Mouse (Mus musculus) MEL (cell line): ENCODE data around the gene Gm16181. TPM values are rescaled to one million over a fixed set of nuclear protein-coding genes. Genes with fewer than 3 reads are reported as not detected.

Experiments
- DNase-seq: peaks from one replicate; pipeline ENCODE4 v3.0.0; 2011; ENCODE audit warnings: low read depth, low spot score
- H3K27ac ChIP-seq: 2 replicates; pipeline ENCODE4 v1.5.1; 2012; ENCODE audit warnings: low read depth, mild to moderate bottlenecking, control low read depth, low read length, moderate library complexity; ENCODE audit not compliant: control insufficient read depth
- H3K27me3 ChIP-seq, 2 experiments: fragments of 150-350 bp in 1 of 2; sonication (generic) in 1 of 2; 2 replicates each; pipeline ENCODE4 v1.6.1; 2012; ENCODE audit warnings: low read length in 2 of 2, mild to moderate bottlenecking in 2 of 2, improper control_type of control experiment in 1 of 2, moderate library complexity in 1 of 2; ENCODE audit not compliant: insufficient read depth in 2 of 2, control insufficient read depth in 1 of 2
- H3K36me3 ChIP-seq, 2 experiments: 2 replicates each; pipeline ENCODE4 v1.6.1; 2012 to 2014; ENCODE audit warnings: low read length in 2 of 2, improper control_type of control experiment in 1 of 2, inconsistent platforms in 1 of 2, mild to moderate bottlenecking in 1 of 2; ENCODE audit not compliant: insufficient read depth in 2 of 2, control insufficient read depth in 1 of 2
- H3K4me1 ChIP-seq, 2 experiments: fragments of 150-350 bp in 1 of 2; sonication (generic) in 1 of 2; 2 replicates each; pipeline ENCODE4 v1.6.1; 2012; ENCODE audit warnings: low read length in 2 of 2, improper control_type of control experiment in 1 of 2, mild to moderate bottlenecking in 1 of 2; ENCODE audit not compliant: insufficient read depth in 2 of 2, control insufficient read depth in 1 of 2
- H3K4me3 ChIP-seq, 2 experiments: fragments of 150-350 bp in 1 of 2; sonication (generic) in 1 of 2; 2 replicates each; pipeline ENCODE4 v1.5.1; 2012; ENCODE audit warnings: low read depth in 2 of 2, low read length in 2 of 2, mild to moderate bottlenecking in 2 of 2, moderate library complexity in 2 of 2, control low read depth in 1 of 2, improper control_type of control experiment in 1 of 2; ENCODE audit not compliant: control insufficient read depth in 1 of 2, insufficient read depth in 1 of 2
- H3K79me2 ChIP-seq: 2 replicates; pipeline ENCODE4 v1.6.1; 2012; ENCODE audit warnings: mild to moderate bottlenecking, low read length, moderate library complexity; ENCODE audit not compliant: control insufficient read depth, poor library complexity, insufficient read depth
- H3K9ac ChIP-seq: 2 replicates; pipeline ENCODE4 v1.6.1; 2012; ENCODE audit warnings: low read depth, mild to moderate bottlenecking, control low read depth, low read length, moderate library complexity; ENCODE audit not compliant: control insufficient read depth, poor library complexity, severe bottlenecking
- H3K9me3 ChIP-seq: fragments of 150-350 bp; sonication (generic); replicated peaks from 2 replicates; pipeline ENCODE4 v1.6.1; 2012; ENCODE audit warnings: mild to moderate bottlenecking, low read length, improper control_type of control experiment, moderate library complexity; ENCODE audit not compliant: insufficient read depth
- BHLHE40 ChIP-seq: IDR thresholded peaks from 2 replicates; pipeline ENCODE4 v1.6.1; 2012; ENCODE audit warnings: low read depth, mild to moderate bottlenecking, inconsistent platforms, low read length, improper control_type of control experiment, borderline replicate concordance
- CHD1 ChIP-seq: IDR thresholded peaks from 2 replicates; pipeline ENCODE4 v1.6.1; 2012; ENCODE audit warnings: low read depth, mild to moderate bottlenecking, inconsistent platforms, low read length, improper control_type of control experiment
- CHD2 ChIP-seq: IDR thresholded peaks from 2 replicates; pipeline ENCODE4 v1.6.1; 2011; ENCODE audit warnings: low read length, improper control_type of control experiment
- CTCF ChIP-seq, 3 experiments: IDR thresholded peaks in 2 of 3; conservative IDR thresholded peaks in 1 of 3; 2 replicates each; pipeline ENCODE4 v1.5.1; 2011 to 2012; ENCODE audit warnings: low read length in 3 of 3, low read depth in 2 of 3, mild to moderate bottlenecking in 2 of 3, improper control_type of control experiment in 1 of 3, inconsistent platforms in 1 of 3, mixed read lengths in 1 of 3, moderate library complexity in 1 of 3; ENCODE audit not compliant: control insufficient read depth in 1 of 3, insufficient read depth in 1 of 3, poor library complexity in 1 of 3, severe bottlenecking in 1 of 3
- E2F4 ChIP-seq: IDR thresholded peaks from 2 replicates; pipeline ENCODE4 v1.6.1; 2011; ENCODE audit warnings: low read depth, low read length, improper control_type of control experiment, borderline replicate concordance
- ELF1 ChIP-seq: IDR thresholded peaks from 2 replicates; pipeline ENCODE4 v1.6.1; 2014; ENCODE audit warnings: low read depth, mild to moderate bottlenecking, inconsistent platforms, low read length, improper control_type of control experiment, moderate library complexity
- GABPA ChIP-seq: IDR thresholded peaks from 2 replicates; pipeline ENCODE4 v1.6.1; 2012; ENCODE audit warnings: low read depth, mild to moderate bottlenecking, inconsistent platforms, low read length, improper control_type of control experiment, moderate library complexity
- GATA1 ChIP-seq: IDR thresholded peaks from 2 replicates; pipeline ENCODE4 v1.6.1; 2011; ENCODE audit warnings: low read depth, low read length, improper control_type of control experiment
- HCFC1 ChIP-seq: IDR thresholded peaks from 2 replicates; pipeline ENCODE4 v1.6.1; 2012; ENCODE audit warnings: low read depth, mild to moderate bottlenecking, inconsistent platforms, low read length, improper control_type of control experiment, moderate library complexity
- JUND ChIP-seq: IDR thresholded peaks from 2 replicates; pipeline ENCODE4 v1.6.1; 2011; ENCODE audit warnings: low read depth, mild to moderate bottlenecking, improper control_type of control experiment, low read length
- KAT2A ChIP-seq: conservative IDR thresholded peaks from 2 replicates; pipeline ENCODE4 v1.6.1; 2012; ENCODE audit warnings: low read depth, low read length, improper control_type of control experiment, inconsistent platforms
- MAFK ChIP-seq: IDR thresholded peaks from 2 replicates; pipeline ENCODE4 v1.6.1; 2011; ENCODE audit warnings: low read depth, mild to moderate bottlenecking, low read length, improper control_type of control experiment, borderline replicate concordance
- MAX ChIP-seq: IDR thresholded peaks from 2 replicates; pipeline ENCODE4 v1.6.1; 2011; ENCODE audit warnings: low read length, improper control_type of control experiment
- MAZ ChIP-seq: IDR thresholded peaks from 2 replicates; pipeline ENCODE4 v1.6.1; 2012; ENCODE audit warnings: low read depth, mild to moderate bottlenecking, inconsistent platforms, low read length, improper control_type of control experiment
- MEF2A ChIP-seq: IDR thresholded peaks from 2 replicates; pipeline ENCODE4 v1.6.1; 2014; ENCODE audit warnings: low read depth, mild to moderate bottlenecking, inconsistent platforms, low read length, improper control_type of control experiment; ENCODE audit not compliant: poor library complexity, insufficient replicate concordance, severe bottlenecking; ENCODE audit errors: extremely low read depth
- MXI1 ChIP-seq: IDR thresholded peaks from 2 replicates; pipeline ENCODE4 v1.6.1; 2011; ENCODE audit warnings: mild to moderate bottlenecking, low read depth, low read length, improper control_type of control experiment
- MYB ChIP-seq: IDR thresholded peaks from 2 replicates; pipeline ENCODE4 v1.6.1; 2011; ENCODE audit warnings: mild to moderate bottlenecking, low read depth, low read length, improper control_type of control experiment
- MYC ChIP-seq: IDR thresholded peaks from 2 replicates; pipeline ENCODE4 v1.6.1; 2011; ENCODE audit warnings: low read depth, mild to moderate bottlenecking, low read length, improper control_type of control experiment, moderate library complexity
- NELFE ChIP-seq: IDR thresholded peaks from 2 replicates; pipeline ENCODE4 v1.6.1; 2011; ENCODE audit warnings: low read depth, low read length, improper control_type of control experiment
- NRF1 ChIP-seq: IDR thresholded peaks from 2 replicates; pipeline ENCODE4 v1.6.1; 2014; ENCODE audit warnings: low read depth, mild to moderate bottlenecking, inconsistent platforms, low read length, improper control_type of control experiment, moderate library complexity; ENCODE audit not compliant: poor library complexity, insufficient read depth, severe bottlenecking
- POLR2A ChIP-seq, 2 experiments: IDR thresholded peaks; 2 replicates each; pipeline ENCODE4 v1.6.1; 2011 to 2012; ENCODE audit warnings: low read length in 2 of 2, mild to moderate bottlenecking in 2 of 2, control low read depth in 1 of 2, improper control_type of control experiment in 1 of 2, low read depth in 1 of 2, moderate library complexity in 1 of 2; ENCODE audit not compliant: control insufficient read depth in 1 of 2, insufficient read depth in 1 of 2, poor library complexity in 1 of 2
- POLR2AphosphoS2 ChIP-seq: IDR thresholded peaks from 2 replicates; pipeline ENCODE4 v1.6.1; 2011; ENCODE audit warnings: low read length, improper control_type of control experiment
- RAD21 ChIP-seq: IDR thresholded peaks from 2 replicates; pipeline ENCODE4 v1.6.1; 2011; ENCODE audit warnings: mild to moderate bottlenecking, low read depth, low read length, improper control_type of control experiment
- RCOR1 ChIP-seq: IDR thresholded peaks from 2 replicates; pipeline ENCODE4 v1.6.1; 2012; ENCODE audit warnings: low read depth, mild to moderate bottlenecking, inconsistent platforms, low read length, improper control_type of control experiment
- SIN3A ChIP-seq: IDR thresholded peaks from 2 replicates; pipeline ENCODE4 v1.6.1; 2012; ENCODE audit warnings: low read length, improper control_type of control experiment, inconsistent platforms
- SMC3 ChIP-seq: IDR thresholded peaks from 2 replicates; pipeline ENCODE4 v1.6.1; 2011; ENCODE audit warnings: low read depth, low read length, improper control_type of control experiment
- TAL1 ChIP-seq: IDR thresholded peaks from 2 replicates; pipeline ENCODE4 v1.6.1; 2012; ENCODE audit warnings: mild to moderate bottlenecking, inconsistent platforms, low read length, moderate library complexity, mixed read lengths
- TBP ChIP-seq: IDR thresholded peaks from 2 replicates; pipeline ENCODE4 v1.8.0; 2011; ENCODE audit warnings: low read depth, low read length, improper control_type of control experiment
- TCF12 ChIP-seq: IDR thresholded peaks from 2 replicates; pipeline ENCODE4 v1.6.1; 2014; ENCODE audit warnings: low read depth, mild to moderate bottlenecking, inconsistent platforms, low read length, improper control_type of control experiment, moderate library complexity
- UBTF ChIP-seq: IDR thresholded peaks from 2 replicates; pipeline ENCODE4 v1.6.1; 2012; ENCODE audit warnings: low read depth, mild to moderate bottlenecking, inconsistent platforms, low read length, improper control_type of control experiment, moderate library complexity, borderline replicate concordance; ENCODE audit not compliant: insufficient read depth
- USF1 ChIP-seq: IDR thresholded peaks from 2 replicates; pipeline ENCODE4 v1.6.1; 2014; ENCODE audit warnings: low read depth, mild to moderate bottlenecking, inconsistent platforms, low read length, improper control_type of control experiment, moderate library complexity
- USF2 ChIP-seq, 2 experiments: IDR thresholded peaks; 2 replicates each; pipeline ENCODE4 v1.6.1; 2011 to 2012; ENCODE audit warnings: improper control_type of control experiment in 2 of 2, low read length in 2 of 2, borderline replicate concordance in 1 of 2, inconsistent platforms in 1 of 2, low read depth in 1 of 2, mild to moderate bottlenecking in 1 of 2; ENCODE audit not compliant: insufficient read depth in 1 of 2
- ZC3H11A ChIP-seq: IDR thresholded peaks from 2 replicates; pipeline ENCODE4 v1.6.1; 2012; ENCODE audit warnings: low read depth, mild to moderate bottlenecking, inconsistent platforms, low read length, improper control_type of control experiment
- ZKSCAN1 ChIP-seq: IDR thresholded peaks from 2 replicates; pipeline ENCODE4 v1.6.1; 2012; ENCODE audit warnings: low read depth, mild to moderate bottlenecking, inconsistent platforms, low read length, improper control_type of control experiment, moderate library complexity
- ZMIZ1 ChIP-seq: IDR thresholded peaks from 2 replicates; pipeline ENCODE4 v1.6.1; 2012; ENCODE audit warnings: low read depth, mild to moderate bottlenecking, inconsistent platforms, low read length, improper control_type of control experiment, moderate library complexity
- ZNF384 ChIP-seq: IDR thresholded peaks from 2 replicates; pipeline ENCODE4 v1.6.1; 2012; ENCODE audit warnings: low read depth, mild to moderate bottlenecking, inconsistent platforms, low read length, improper control_type of control experiment
- polyA plus RNA-seq, 2 experiments: library from polyadenylated mRNA; stranded (reverse) in 1 of 2; unstranded in 1 of 2; fragments of >175 nt in 1 of 2; fragments of >200 nt in 1 of 2; gene quantifications; 2 replicates each; pipeline versions ENCODE4 v1.2.1 to v1.2.4; 2012; ENCODE audit warnings: low replicate concordance in 2 of 2, low read depth in 1 of 2; ENCODE audit not compliant: insufficient read length in 2 of 2, insufficient read depth in 1 of 2, missing spikeins in 1 of 2
- total RNA-seq: library from RNA; depleted of rRNA; stranded (reverse); fragments of 300-350 nt; gene quantifications from 2 replicates; pipeline ENCODE4 v1.2.3, GENCODE M21; 2012

Gene Gm16181
- total and polyA plus RNA-seq, 3 experiments, result 0.58 TPM; not detected in 2

DNA sequence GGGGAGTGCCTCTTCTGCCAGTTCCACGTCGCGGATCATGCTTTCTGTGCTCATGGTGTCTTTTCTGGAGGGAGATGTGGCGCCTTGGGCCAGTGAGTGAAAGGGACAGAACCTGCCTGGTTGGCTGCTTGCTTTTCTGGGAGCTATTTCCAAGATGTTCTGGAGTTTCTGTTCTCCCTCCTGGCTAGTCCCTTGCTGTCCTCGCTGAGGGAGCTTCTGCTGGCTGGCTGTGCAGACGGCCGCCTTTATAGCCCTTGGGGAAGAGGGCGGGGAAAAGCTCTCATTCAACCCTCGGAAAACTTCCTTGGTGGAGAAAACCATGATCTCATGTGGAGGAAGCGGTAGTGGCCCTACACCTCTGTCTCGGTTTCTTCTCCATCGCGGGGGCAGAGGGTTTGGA, 18.8 kb upstream of the Gm16181 start, which contains the start of gene Tnf:
Tnf (minus strand) TSS at position 221 of the 400 bp plus-strand sequence.
- H3K4me3 ChIP-seq, result peak within 1 kb of the TSS; percentile 48 to 61
- H3K36me3 ChIP-seq, result peaks cover 0 to 8% of the 10 kb centered on the region in 2 experiments; a peak in 2 of 4 replicates
- H3K27me3 ChIP-seq, result no peaks in the 10 kb centered on the region
- DNase-seq, result peak; percentile 70
- no peaks in the 10 kb centered on the region for H3K79me2 ChIP-seq
- peak within 1 kb of the TSS; percentile 56 for H3K9ac ChIP-seq
- no peaks in the 10 kb centered on the region for H3K9me3 ChIP-seq
- H3K4me1 ChIP-seq, result peaks cover 5 to 15% of the 10 kb centered on the region in 2 experiments; a peak in 3 of 4 replicates
- H3K27ac ChIP-seq, result peak within 1 kb of the TSS; percentile 45
- TF ChIP-seq CTCF (IDR thresholded peaks at IDR 0.05 in 2 of 3, conservative IDR thresholded peaks at IDR 0.05 in 1 of 3; ENCODE audit: control insufficient read depth in 1 of 3, insufficient read depth in 1 of 3, low read depth in 2 of 3, low read length in 3 of 3, poor library complexity in 1 of 3, severe bottlenecking in 1 of 3) (no peak), UBTF (no peak), POLR2AphosphoS2 (no peak), GATA1 (no peak), TAL1 (no peak), MAFK (no peak), GABPA (no peak), E2F4 (no peak), JUND (no peak), POLR2A (IDR thresholded peaks at IDR 0.05; ENCODE audit: control insufficient read depth in 1 of 2, insufficient read depth in 1 of 2, low read depth in 1 of 2, low read length in 2 of 2, poor library complexity in 1 of 2) (peak; percentile 63 to 90; a peak in 3 of 4 replicates), MYC (no peak), SIN3A (no peak), TCF12 (no peak), ELF1 (no peak), ZNF384 (no peak), ZKSCAN1 (no peak), NRF1 (no peak), CHD1 (no peak), MEF2A (no peak), SMC3 (no peak), USF1 (no peak), ZC3H11A (no peak), TBP (peak; percentile 94), MAZ (no peak), ZMIZ1 (peak; percentile 93), HCFC1 (no peak; the same call in 1 of the 2 replicates), BHLHE40 (no peak), MYB (no peak), USF2 (IDR thresholded peaks at IDR 0.05; ENCODE audit: borderline replicate concordance in 1 of 2, insufficient read depth in 1 of 2, low read depth in 1 of 2, low read length in 2 of 2) (no peak), RCOR1 (no peak), RAD21 (no peak), KAT2A (no peak), MAX (no peak), CHD2 (no peak), MXI1 (no peak), NELFE (peak; percentile 69)
